Mouse (Mus musculus): ENCODE measurements around the gene Klc3.

GRCm38 (mm10) chr7:19388699-19389413 is 15.0 kb downstream of the Klc3 start:
- TF ChIP-seq CTCF (IDR thresholded peaks at IDR 0.05): no peak
- no peak for TF ChIP-seq EP300 (IDR thresholded peaks at IDR 0.05; ENCODE audit: insufficient read depth, low read depth, low read length)
- no peak for TF ChIP-seq POLR2A (IDR thresholded peaks at IDR 0.05; ENCODE audit: insufficient read depth, low read depth, low read length)

Data from heart, adult 2 months (tissue).